Mouse (Mus musculus) CD4-positive, CD25-positive, alpha-beta regulatory T cell (primary cell): ENCODE data around the gene Clrn3. TPM values are rescaled to one million over a fixed set of nuclear protein-coding genes. Genes with fewer than 3 reads are reported as not detected.

Experiments used
- polyA plus RNA-seq: library from polyadenylated mRNA; unstranded; fragments of 100-300 nt; shearing (Covaris generic); gene quantifications from one replicate; pipeline ENCODE4 v1.2.1, GENCODE M21; 2017

Clrn3 gene
- polyA plus RNA-seq = not detected

DNA sequence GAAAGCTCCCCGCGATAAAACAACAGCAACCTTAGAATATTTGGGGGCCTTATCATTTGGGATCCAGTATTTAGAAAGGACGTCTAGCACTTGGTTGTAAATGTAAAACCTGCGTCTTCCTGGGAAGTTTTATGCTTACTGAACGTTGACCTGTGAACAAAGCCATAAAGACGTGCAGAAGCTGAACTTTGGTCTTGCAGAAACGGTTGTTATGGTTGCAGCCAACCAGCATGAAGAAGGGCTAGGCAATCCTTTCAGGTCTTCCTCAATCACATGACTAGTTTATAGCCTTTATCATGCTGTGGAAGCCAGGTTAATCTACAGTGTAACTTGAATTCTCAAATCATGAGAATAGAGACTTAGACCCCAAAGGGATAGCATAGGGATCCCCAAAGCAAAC, at the start of gene Clrn3:
Gene Clrn3, minus strand, starts transcription at position 140 of the 400 bp plus-strand sequence.

DNA sequence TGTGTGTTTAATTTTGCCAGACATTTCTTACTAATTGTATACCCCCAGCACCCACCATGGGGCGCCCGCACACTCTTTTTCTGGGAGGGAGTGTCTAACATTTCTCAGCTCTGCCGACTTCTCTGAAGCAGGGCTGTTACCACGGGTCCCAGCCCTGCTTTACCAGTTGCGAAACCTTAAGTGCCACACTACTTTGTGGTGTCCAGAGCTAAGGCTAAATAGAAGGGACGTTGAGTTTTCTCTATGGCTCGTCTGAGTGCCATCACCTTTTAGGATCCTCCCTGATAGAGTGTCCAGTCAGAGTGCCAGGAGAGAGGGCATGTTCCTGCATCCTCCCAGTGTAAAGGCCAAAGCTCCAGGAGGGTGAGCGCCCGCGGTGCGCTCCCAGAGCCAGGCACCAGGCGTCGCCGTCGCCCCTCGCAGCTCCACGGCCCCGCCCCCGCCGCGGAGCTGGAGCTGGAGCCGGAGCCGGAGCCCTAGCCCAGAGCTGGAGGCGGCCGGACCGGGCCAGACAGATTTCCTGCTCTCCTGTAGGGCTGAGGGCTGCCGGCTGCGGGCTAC, 9.0 kb upstream of the Clrn3 start, which contains the start of gene Ptpre:
Gene Ptpre, plus strand, starts transcription at position 141 of the 561 bp plus-strand sequence.

Other genes with a start within 250 kb of the Clrn3 start
- not detected for gene Foxi2, start 118.3 kb downstream of the Clrn3 start, polyA plus RNA-seq
- 28.1 TPM for gene Ptpre, start 8.8 kb upstream of the Clrn3 start, polyA plus RNA-seq
- gene Mki67, start 187.7 kb upstream of the Clrn3 start, polyA plus RNA-seq = 3.5 TPM